Mouse (Mus musculus) testis, postnatal 10 days (tissue): ENCODE results near the gene Gpat3.

Experiments
- DNase-seq: peaks from one replicate; pipeline ENCODE4 v3.0.0; 2021; ENCODE audit warnings: low spot score

Gene Gpat3

GRCm38 (mm10) chr5:100916416-100916815 is 70.9 kb downstream of the Gpat3 start:
- DNase-seq = no peak

GRCm38 (mm10) chr5:100917252-100917774 is 71.8 kb downstream of the Gpat3 start:
- DNase-seq = peak; percentile 81

GRCm38 (mm10) chr5:100919069-100919468 is 73.6 kb downstream of the Gpat3 start:
- peak; percentile 51 for DNase-seq

- no peak for DNase-seq
Observed at GRCm38 (mm10) chr5:100929698-100930097, 84.2 kb downstream of the Gpat3 start.

- no peak for DNase-seq
Observed at GRCm38 (mm10) chr5:100943716-100944115, 98.2 kb downstream of the Gpat3 start.

- DNase-seq = no peak
Observed at GRCm38 (mm10) chr5:100945336-100945735, 99.8 kb downstream of the Gpat3 start.
